Mouse (Mus musculus): Measurements from ENCODE around the gene Batf. TPM values are rescaled to one million over a fixed set of nuclear protein-coding genes. Genes with fewer than 3 reads are reported as not detected.
"Not testable (repeated sequence)": the region's sequence is repeated elsewhere in the genome, so short reads cannot be mapped to it uniquely, and the experiment has no call there.

Batf gene
- polyA plus RNA-seq, 1 experiment from 2014 or later: 1.5 TPM

DNA sequence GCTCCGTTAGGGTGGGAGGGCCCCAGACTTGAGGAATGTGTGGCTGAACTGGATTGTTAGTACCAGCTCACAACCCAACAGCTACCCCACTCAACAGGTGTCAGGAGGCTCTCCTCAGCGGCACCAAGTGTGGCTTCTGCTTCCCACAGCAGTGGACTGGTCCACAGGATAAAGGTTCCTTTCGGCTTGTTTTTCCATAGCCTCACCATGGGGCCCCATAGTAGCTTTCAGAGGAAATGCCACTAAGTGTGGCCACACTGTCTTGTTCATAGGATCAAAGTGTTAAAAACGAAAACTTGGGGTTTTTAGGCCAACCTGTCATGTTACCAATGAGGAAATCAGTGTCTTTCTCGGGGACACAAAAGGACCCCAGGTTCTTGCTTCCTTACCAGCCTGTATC is 10.0 kb downstream of the Batf start:
- ATAC-seq (no peak), DNase-seq (ENCODE audit: low spot score) (no peak)
- Histone ChIP-seq H3K9me3 (replicated peaks; ENCODE audit: control insufficient read depth, low read length) (no peaks in the 10 kb centered on the region), H3K27ac (ENCODE audit: low read depth, low read length) (no peak overlapping the region), H3K4me3 (ENCODE audit: low read depth, low read length) (no peak overlapping the region), H3K4me2 (ENCODE audit: low read length) (no peak overlapping the region), H3K9ac (ENCODE audit: low read length) (no peak overlapping the region), H3K27me3 (replicated peaks; ENCODE audit: control insufficient read depth, insufficient read depth, low read length) (no peaks in the 10 kb centered on the region), H3K4me1 (ENCODE audit: control insufficient read depth, insufficient read depth, low read length) (no peaks in the 10 kb centered on the region), H3K36me3 (ENCODE audit: control insufficient read depth, insufficient read depth, low read length) (no peaks in the 10 kb centered on the region)
- WGBS: 81% methylated on average over 5 of the region's 5 CpGs

DNA sequence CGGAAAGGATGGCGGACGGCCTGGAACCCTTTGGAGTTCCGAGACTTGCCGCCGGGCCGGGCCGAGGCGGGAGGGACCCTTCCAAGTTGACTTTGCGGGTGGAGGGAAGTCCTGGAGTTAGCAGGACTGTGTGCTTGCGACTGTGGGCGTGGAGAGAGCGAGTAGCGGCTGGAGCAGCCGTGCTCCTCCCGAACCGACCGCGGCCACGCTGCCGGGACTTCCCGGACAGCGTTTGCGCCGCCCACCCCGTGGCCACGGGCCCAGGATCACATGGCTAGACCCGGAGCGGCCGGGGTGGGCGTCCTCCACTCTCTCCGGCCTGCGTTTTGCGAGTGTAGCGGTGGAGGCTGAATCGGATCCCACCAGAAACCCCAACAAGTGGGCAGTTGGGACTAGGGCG is 11.7 kb downstream of the Batf start:
- H3K9me3 ChIP-seq (replicated peaks; ENCODE audit: control insufficient read depth, low read length); H3K4me1 ChIP-seq (ENCODE audit: control insufficient read depth, insufficient read depth, low read length); H3K27me3 ChIP-seq (replicated peaks; ENCODE audit: control insufficient read depth, insufficient read depth, low read length); H3K4me3 ChIP-seq (ENCODE audit: low read depth, low read length); H3K27ac ChIP-seq (ENCODE audit: low read depth, low read length); H3K36me3 ChIP-seq (ENCODE audit: control insufficient read depth, insufficient read depth, low read length); DNase-seq (ENCODE audit: low spot score); H3K9ac ChIP-seq (ENCODE audit: low read length): not testable (repeated sequence)
- peak; percentile 67 for ATAC-seq
- 44% methylated on average over 12 of the region's 37 CpGs for WGBS
- peak overlapping the region; percentile 31; the same call in 1 of the 2 replicates for H3K4me2 ChIP-seq (ENCODE audit: low read length)

DNA sequence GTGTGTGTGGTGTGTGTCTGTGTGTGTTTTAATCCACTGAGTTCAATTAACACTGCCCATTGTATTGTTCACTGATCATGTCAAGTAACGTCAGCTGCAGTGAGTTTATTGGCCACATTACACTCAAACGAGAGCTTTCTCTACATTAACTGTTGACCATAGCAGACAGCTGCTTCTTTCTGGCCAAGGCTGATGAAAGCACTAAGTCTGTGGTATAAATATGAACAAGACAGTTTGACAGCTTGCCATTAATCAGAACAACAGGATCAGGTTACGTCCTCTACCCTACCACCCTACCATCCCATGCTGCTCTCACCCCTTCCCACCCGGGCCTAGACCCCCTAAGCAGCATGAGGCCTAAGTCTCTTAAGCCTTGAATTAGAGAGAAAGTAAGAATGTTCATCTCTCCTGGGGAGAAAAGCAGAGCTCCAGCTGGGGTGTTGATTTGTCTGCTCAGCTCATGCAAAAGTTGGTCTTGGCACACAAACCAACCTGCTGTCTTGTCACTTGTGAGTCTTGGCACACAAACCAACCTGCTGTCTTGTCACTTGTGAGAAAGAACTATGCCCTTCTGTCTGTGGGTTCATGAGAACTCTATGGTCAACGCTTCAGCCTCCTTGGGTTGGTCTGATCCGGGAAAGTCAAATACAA is 13.8 kb downstream of the Batf start:
- Histone ChIP-seq H3K9ac (ENCODE audit: low read length) (no peak overlapping the region), H3K27ac (ENCODE audit: low read depth, low read length) (no peak overlapping the region), H3K9me3 (replicated peaks; ENCODE audit: control insufficient read depth, low read length) (no peaks in the 10 kb centered on the region), H3K4me1 (ENCODE audit: control insufficient read depth, insufficient read depth, low read length) (no peaks in the 10 kb centered on the region), H3K4me3 (ENCODE audit: low read depth, low read length) (no peak overlapping the region), H3K36me3 (ENCODE audit: control insufficient read depth, insufficient read depth, low read length) (no peaks in the 10 kb centered on the region), H3K4me2 (ENCODE audit: low read length) (no peak overlapping the region), H3K27me3 (replicated peaks; ENCODE audit: control insufficient read depth, insufficient read depth, low read length) (0 out of 2 replicates have a peak, but pooled peaks cover 3% of the 10 kb centered on the region)
- DNase-seq (ENCODE audit: low spot score) (peak; percentile 49), ATAC-seq (no peak)
- 60% methylated on average over 6 of the region's 6 CpGs for WGBS

DNA sequence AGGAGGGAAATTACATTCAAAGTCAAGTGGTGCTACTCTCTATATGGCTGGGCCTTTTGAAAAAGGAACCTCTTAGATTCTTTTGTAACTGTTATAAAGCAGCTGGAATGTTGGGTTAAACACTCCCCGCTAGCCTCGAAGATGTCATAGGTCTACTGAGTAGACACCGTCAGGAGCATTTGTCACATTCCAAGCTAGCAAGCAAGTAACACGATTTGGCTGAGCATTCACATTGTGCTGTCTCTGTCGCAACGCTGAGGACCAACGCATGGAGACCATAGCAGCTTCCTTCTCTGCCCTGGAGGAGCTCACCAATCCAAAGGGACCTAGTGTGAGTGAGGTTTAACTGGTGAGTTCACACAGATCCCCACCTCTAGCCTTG is 14.4 kb downstream of the Batf start:
- no peak overlapping the region for H3K4me3 ChIP-seq (ENCODE audit: low read depth, low read length)
- H3K4me2 ChIP-seq (ENCODE audit: low read length): no peak overlapping the region
- DNase-seq (ENCODE audit: low spot score): no peak
- no peaks in the 10 kb centered on the region for H3K36me3 ChIP-seq (ENCODE audit: control insufficient read depth, insufficient read depth, low read length)
- no peaks in the 10 kb centered on the region for H3K9me3 ChIP-seq (replicated peaks; ENCODE audit: control insufficient read depth, low read length)
- 87% methylated on average over 7 of the region's 7 CpGs for WGBS
- no peak for ATAC-seq
- no peak overlapping the region for H3K9ac ChIP-seq (ENCODE audit: low read length)
- peaks cover 2% of the 10 kb centered on the region; the same call in 1 of the 2 replicates for H3K4me1 ChIP-seq (ENCODE audit: control insufficient read depth, insufficient read depth, low read length)
- 0 out of 2 replicates have a peak, but pooled peaks cover 3% of the 10 kb centered on the region for H3K27me3 ChIP-seq (replicated peaks; ENCODE audit: control insufficient read depth, insufficient read depth, low read length)
- no peak overlapping the region for H3K27ac ChIP-seq (ENCODE audit: low read depth, low read length)

DNA sequence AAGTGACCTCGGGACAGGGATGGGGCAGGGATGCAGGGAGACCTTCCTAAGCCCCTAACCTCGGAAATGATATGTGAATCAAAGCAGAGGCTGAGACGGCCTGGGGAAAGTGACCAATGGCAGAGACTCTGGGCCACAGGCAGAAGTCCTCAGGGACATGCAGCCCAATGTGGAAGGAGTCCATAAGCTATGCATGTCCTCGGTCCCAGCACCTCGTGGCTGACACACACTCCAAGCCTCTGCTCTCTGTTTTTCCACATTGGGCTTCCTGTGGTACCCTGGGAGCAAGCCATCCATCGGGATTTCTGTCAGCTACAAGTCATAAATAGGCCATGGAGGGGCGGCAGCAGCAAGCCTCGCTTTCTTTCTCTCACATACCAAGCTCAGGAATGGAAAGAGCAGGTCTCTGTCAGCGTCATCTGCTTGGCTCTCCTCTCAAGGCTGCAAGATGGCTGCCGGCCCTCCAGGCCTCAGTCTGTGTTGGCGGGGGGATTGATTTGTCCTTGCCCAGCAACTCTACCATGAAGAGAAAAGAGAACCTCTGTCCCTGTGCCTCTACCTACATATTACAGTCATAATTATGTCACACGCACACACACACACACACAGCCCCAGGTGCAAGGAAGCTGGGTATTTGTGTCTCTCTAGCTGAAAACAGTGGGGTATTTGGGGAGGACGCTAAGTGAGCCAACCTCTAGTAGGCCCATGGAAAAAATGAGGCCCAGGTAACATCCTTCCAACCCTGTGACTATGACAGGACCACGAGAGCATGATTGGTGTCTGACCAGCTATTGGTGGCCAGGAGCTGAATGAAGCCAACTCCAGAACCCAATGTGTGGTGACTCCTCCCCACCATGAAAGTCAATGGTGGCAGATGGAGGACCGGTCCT is 15.9 kb downstream of the Batf start:
- Histone ChIP-seq H3K9me3 (replicated peaks; ENCODE audit: control insufficient read depth, low read length) (no peaks in the 10 kb centered on the region), H3K4me3 (ENCODE audit: low read depth, low read length) (no peak overlapping the region), H3K36me3 (ENCODE audit: control insufficient read depth, insufficient read depth, low read length) (no peaks in the 10 kb centered on the region), H3K4me1 (ENCODE audit: control insufficient read depth, insufficient read depth, low read length) (peaks cover 4% of the 10 kb centered on the region; the same call in 1 of the 2 replicates), H3K9ac (ENCODE audit: low read length) (no peak overlapping the region), H3K27me3 (replicated peaks; ENCODE audit: control insufficient read depth, insufficient read depth, low read length) (peaks cover 3% of the 10 kb centered on the region; the same call in 1 of the 2 replicates), H3K27ac (ENCODE audit: low read depth, low read length) (no peak overlapping the region), H3K4me2 (ENCODE audit: low read length) (no peak overlapping the region)
- no peak for ATAC-seq
- DNase-seq (ENCODE audit: low spot score): no peak
- 76% methylated on average over 15 of the region's 15 CpGs for WGBS

DNA sequence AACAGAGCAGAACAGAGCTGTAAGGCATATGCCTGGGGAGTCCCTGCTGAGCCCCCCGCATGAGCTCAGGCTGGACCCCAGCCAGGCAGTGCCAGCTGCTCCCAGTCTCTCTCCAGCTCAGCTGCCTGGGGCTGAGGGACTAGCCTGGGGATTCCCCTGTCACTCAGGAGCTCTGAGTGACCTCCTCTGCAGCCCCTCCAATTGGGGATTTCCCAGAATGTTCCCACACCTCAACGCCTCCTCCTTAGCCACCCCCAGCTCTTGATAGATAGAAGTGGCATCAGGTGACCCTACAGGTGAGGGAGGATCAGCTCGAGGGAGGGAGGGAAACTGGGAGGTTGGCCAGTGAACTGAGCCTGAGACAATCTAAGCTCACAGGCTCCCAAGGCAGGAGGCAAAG is 17.0 kb downstream of the Batf start:
- 74% methylated on average over 3 of the region's 3 CpGs for WGBS
- no peak for ATAC-seq

DNA sequence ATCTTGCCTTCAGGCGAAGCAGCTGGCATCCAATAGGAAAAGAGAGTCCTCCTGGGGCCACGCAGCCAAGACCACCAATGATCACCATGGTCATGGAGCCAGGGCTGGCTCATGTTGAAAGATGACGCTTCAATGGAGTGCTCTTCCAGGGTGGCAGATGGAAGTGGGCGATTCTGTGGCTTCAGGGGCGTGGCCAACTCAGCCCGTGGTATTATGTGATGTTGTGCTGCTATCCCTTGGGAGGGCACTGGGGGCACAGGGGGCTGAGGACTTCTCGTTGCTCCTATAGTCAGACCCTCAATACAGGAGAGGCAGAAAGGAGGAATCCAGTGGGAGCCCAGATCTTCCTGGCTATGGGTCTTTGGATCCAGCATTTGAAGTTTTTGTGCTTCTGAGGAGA is 18.1 kb downstream of the Batf start:
- no peak overlapping the region for H3K27ac ChIP-seq (ENCODE audit: low read depth, low read length)
- peaks cover 4% of the 10 kb centered on the region; the same call in 1 of the 2 replicates for H3K4me1 ChIP-seq (ENCODE audit: control insufficient read depth, insufficient read depth, low read length)
- no peak overlapping the region for H3K9ac ChIP-seq (ENCODE audit: low read length)
- H3K4me2 ChIP-seq (ENCODE audit: low read length): no peak overlapping the region
- no peak for DNase-seq (ENCODE audit: low spot score)
- peaks cover 3% of the 10 kb centered on the region; the same call in 1 of the 2 replicates for H3K27me3 ChIP-seq (replicated peaks; ENCODE audit: control insufficient read depth, insufficient read depth, low read length)
- no peaks in the 10 kb centered on the region for H3K36me3 ChIP-seq (ENCODE audit: control insufficient read depth, insufficient read depth, low read length)
- no peaks in the 10 kb centered on the region for H3K9me3 ChIP-seq (replicated peaks; ENCODE audit: control insufficient read depth, low read length)
- 59% methylated on average over 7 of the region's 7 CpGs for WGBS
- no peak overlapping the region for H3K4me3 ChIP-seq (ENCODE audit: low read depth, low read length)
- no peak for ATAC-seq

More for the DNA sequence above, 17.0 kb downstream of the Batf start:
- Histone ChIP-seq H3K27ac (ENCODE audit: low read depth, low read length) (no peak overlapping the region), H3K4me3 (ENCODE audit: low read depth, low read length) (no peak overlapping the region), H3K9me3 (replicated peaks; ENCODE audit: control insufficient read depth, low read length) (no peaks in the 10 kb centered on the region), H3K9ac (ENCODE audit: low read length) (no peak overlapping the region), H3K27me3 (replicated peaks; ENCODE audit: control insufficient read depth, insufficient read depth, low read length) (peaks cover 3% of the 10 kb centered on the region; the same call in 1 of the 2 replicates), H3K4me1 (ENCODE audit: control insufficient read depth, insufficient read depth, low read length) (peaks cover 4% of the 10 kb centered on the region; the same call in 1 of the 2 replicates), H3K4me2 (ENCODE audit: low read length) (no peak overlapping the region), H3K36me3 (ENCODE audit: control insufficient read depth, insufficient read depth, low read length) (no peaks in the 10 kb centered on the region)
- DNase-seq (ENCODE audit: low spot score): peak; percentile 28

DNA sequence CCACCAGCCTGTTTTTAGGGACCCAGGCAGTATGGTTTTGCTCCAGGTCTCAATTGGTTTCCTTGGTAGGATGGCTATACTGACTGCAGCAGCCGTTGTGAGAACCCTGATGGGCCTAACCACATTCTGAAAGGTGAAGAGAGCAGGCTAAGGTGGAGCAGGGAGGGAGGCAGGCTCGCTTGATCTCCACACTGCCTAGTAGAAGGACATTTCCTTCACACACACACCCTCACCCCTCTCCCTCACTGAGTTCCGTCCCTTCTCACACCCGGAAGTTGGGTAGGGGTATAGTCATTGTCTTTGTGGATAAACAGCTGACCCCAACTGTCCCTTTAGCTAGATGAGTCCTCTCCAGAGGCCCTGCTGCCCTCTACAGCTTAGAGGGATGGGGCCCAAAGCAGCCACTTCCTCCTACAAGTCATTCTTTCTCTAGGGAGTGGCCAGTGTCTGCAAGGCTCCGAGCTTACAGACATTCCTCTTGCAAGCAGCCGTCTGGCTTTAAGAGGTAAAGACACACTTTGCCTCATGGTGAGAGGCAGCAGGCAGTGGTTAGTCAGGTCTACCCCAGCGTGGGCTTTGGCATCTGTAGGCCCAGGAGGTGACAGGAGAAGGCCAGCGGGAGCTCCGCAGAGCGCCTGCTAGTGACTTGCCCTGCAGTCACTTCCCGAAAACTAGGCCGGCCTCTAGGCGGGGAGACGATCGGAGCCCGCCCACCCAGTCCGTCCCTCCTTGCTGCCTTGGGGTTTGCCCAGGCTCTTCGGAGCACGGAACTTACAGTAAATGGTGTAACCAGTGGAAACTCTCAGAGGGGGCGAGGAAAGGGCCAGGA is 18.7 kb downstream of the Batf start:
- H3K36me3 ChIP-seq (ENCODE audit: control insufficient read depth, insufficient read depth, low read length): no peaks in the 10 kb centered on the region
- H3K9me3 ChIP-seq (replicated peaks; ENCODE audit: control insufficient read depth, low read length): no peaks in the 10 kb centered on the region
- H3K4me1 ChIP-seq (ENCODE audit: control insufficient read depth, insufficient read depth, low read length): peaks cover 4% of the 10 kb centered on the region; the same call in 1 of the 2 replicates
- H3K4me3 ChIP-seq (ENCODE audit: low read depth, low read length): peak overlapping the region; percentile 21
- H3K27ac ChIP-seq (ENCODE audit: low read depth, low read length): 0 out of 2 replicates have a peak overlapping the region, but pooled peaks have one; percentile 5
- 13% methylated on average over 20 of the region's 20 CpGs for WGBS
- H3K27me3 ChIP-seq (replicated peaks; ENCODE audit: control insufficient read depth, insufficient read depth, low read length): peaks cover 3% of the 10 kb centered on the region; the same call in 1 of the 2 replicates
- peak overlapping the region; percentile 49 for H3K9ac ChIP-seq (ENCODE audit: low read length)
- DNase-seq (ENCODE audit: low spot score) (peak; percentile 40), ATAC-seq (0 out of 2 replicates have a peak, but pooled peaks have one; percentile 26)
- H3K4me2 ChIP-seq (ENCODE audit: low read length): peak overlapping the region; percentile 47
